In genomic region chr12:91588176-91588669, GRCm38 (mm10) we compare ENCODE assay signal across 8 mouse cellular contexts. TPM values are rescaled to one million over a fixed set of nuclear protein-coding genes. Genes with fewer than 3 reads are reported as not detected.
DNase-seq lines count a peak whose midpoint lies in the region; ATAC-seq and TF ChIP-seq lines count a peak whose summit lies in the region.

No protein-coding gene starts in this region.

- peak overlapping the region; percentile 60 for H3K4me2 ChIP-seq in forebrain, embryonic 11.5 days (ENCODE audit: low read depth, low read length, severe bottlenecking)
- peak overlapping the region; percentile 84 for H3K4me2 ChIP-seq in heart, postnatal 0 days (ENCODE audit: low read depth, low read length)
- peak overlapping the region; percentile 83 for H3K4me2 ChIP-seq in liver, embryonic 16.5 days (ENCODE audit: low read depth, low read length)
- H3K4me2 ChIP-seq in neural tube, embryonic 13.5 days, result peak overlapping the region; percentile 64

- no peaks in the 10 kb centered on the region for H3K27me3 ChIP-seq in forebrain, embryonic 11.5 days (ENCODE audit: control insufficient read depth, insufficient read depth, low read length)
- H3K27me3 ChIP-seq in heart, postnatal 0 days (ENCODE audit: control insufficient read depth, insufficient read depth, low read length), result no peaks in the 10 kb centered on the region
- H3K27me3 ChIP-seq in liver, embryonic 16.5 days (ENCODE audit: control insufficient read depth, insufficient read depth, low read depth, low read length), result no peaks in the 10 kb centered on the region
- H3K27me3 ChIP-seq in neural tube, embryonic 13.5 days, result no peaks in the 10 kb centered on the region
- H3K27me3 ChIP-seq in testis, adult 2 months (ENCODE audit: control insufficient read depth, insufficient read depth, low read length), result no peaks in the 10 kb centered on the region

- under 1% methylated on average over 32 of the region's 32 CpGs for WGBS in forebrain, embryonic 11.5 days
- under 1% methylated on average over 32 of the region's 32 CpGs for WGBS in heart, postnatal 0 days
- under 1% methylated on average over 32 of the region's 32 CpGs for WGBS in liver, embryonic 16.5 days (ENCODE audit: insufficient replicate concordance)
- under 1% methylated on average over 32 of the region's 32 CpGs for WGBS in neural tube, embryonic 13.5 days

- H3K27ac ChIP-seq in forebrain, embryonic 11.5 days (ENCODE audit: low read depth, low read length), result peak overlapping the region; percentile 98
- H3K27ac ChIP-seq in heart, postnatal 0 days (ENCODE audit: low read depth), result peak overlapping the region; percentile 100
- peak overlapping the region; percentile 99 for H3K27ac ChIP-seq in liver, embryonic 16.5 days (ENCODE audit: low read length)
- peak overlapping the region; percentile 100 for H3K27ac ChIP-seq in neural tube, embryonic 13.5 days (replicated peaks)
- H3K27ac ChIP-seq in testis, adult 2 months (ENCODE audit: control insufficient read depth, insufficient read depth, low read depth, low read length), result peak overlapping the region; percentile 93

- peak; percentile 71 for TF ChIP-seq POLR2A in testis, adult 2 months (IDR thresholded peaks at IDR 0.05; ENCODE audit: control insufficient read depth, low read depth, low read length)

- H3K9ac ChIP-seq in forebrain, embryonic 11.5 days (ENCODE audit: low read length), result peak overlapping the region; percentile 100
- H3K9ac ChIP-seq in heart, postnatal 0 days (replicated peaks; ENCODE audit: low read depth, low read length), result peak overlapping the region; percentile 100
- H3K9ac ChIP-seq in liver, embryonic 16.5 days (ENCODE audit: low read depth, low read length), result peak overlapping the region; percentile 98
- H3K9ac ChIP-seq in neural tube, embryonic 13.5 days, result peak overlapping the region; percentile 100

- peak; percentile 89 for ATAC-seq in forebrain, embryonic 11.5 days (replicated peaks; ENCODE audit: low FRiP score)
- peak; percentile 83 for ATAC-seq in heart, postnatal 0 days (ENCODE audit: insufficient read depth, low read depth)
- peak; percentile 64 for ATAC-seq in liver, embryonic 16.5 days (ENCODE audit: low read depth)
- peak; percentile 91 for ATAC-seq in neural tube, embryonic 13.5 days (ENCODE audit: low read depth)

- DNase-seq in CD8-positive naive resting alpha-beta T cell, adult 2 months (ENCODE audit: low read depth in 2 of 2, low spot score in 2 of 2), result peak; percentile 89 to 90
- DNase-seq in c-Kit-positive CD71-negative TER-119-negative erythroid progenitor cells, embryonic 14.5 days (ENCODE audit: low read depth), result peak; percentile 91
- DNase-seq in forebrain, embryonic 11.5 days (ENCODE audit: low spot score), result peak; percentile 94
- DNase-seq in heart, postnatal 0 days (ENCODE audit: low spot score), result peak; percentile 98
- DNase-seq in kidney, postnatal 4 days, result peak; percentile 91 to 94

- H3K4me3 ChIP-seq in forebrain, embryonic 11.5 days (ENCODE audit: low read depth, low read length), result peak overlapping the region; percentile 97
- H3K4me3 ChIP-seq in heart, postnatal 0 days (ENCODE audit: low read depth, low read length), result peak overlapping the region; percentile 87
- peak overlapping the region; percentile 92 for H3K4me3 ChIP-seq in liver, embryonic 16.5 days (ENCODE audit: low read depth, low read length)
- H3K4me3 ChIP-seq in neural tube, embryonic 13.5 days, result peak overlapping the region; percentile 89
- peak overlapping the region; percentile 95 for H3K4me3 ChIP-seq in testis, adult 2 months (ENCODE audit: control insufficient read depth, low read depth, low read length)

- TF ChIP-seq CTCF in heart, postnatal 0 days (IDR thresholded peaks at IDR 0.05; ENCODE audit: low read depth), result no peak
- TF ChIP-seq CTCF in testis, adult 2 months (IDR thresholded peaks at IDR 0.05; ENCODE audit: control insufficient read depth, insufficient read depth, insufficient replicate concordance, low read depth, low read length), result no peak

- peak; percentile 61; the same call in 1 of the 2 replicates for TF ChIP-seq EP300 in heart, postnatal 0 days (IDR thresholded peaks at IDR 0.05; ENCODE audit: low read depth)

- peaks cover 3% of the 10 kb centered on the region; the same call in 1 of the 2 replicates for H3K36me3 ChIP-seq in forebrain, embryonic 11.5 days (ENCODE audit: control insufficient read depth, insufficient read depth, low read length)
- peaks cover 20% of the 10 kb centered on the region for H3K36me3 ChIP-seq in heart, postnatal 0 days (replicated peaks; ENCODE audit: control insufficient read depth, insufficient read depth, low read length)
- H3K36me3 ChIP-seq in liver, embryonic 16.5 days (ENCODE audit: control insufficient read depth, insufficient read depth), result peaks cover 13% of the 10 kb centered on the region
- H3K36me3 ChIP-seq in neural tube, embryonic 13.5 days, result peaks cover 21% of the 10 kb centered on the region
- H3K36me3 ChIP-seq in testis, adult 2 months (ENCODE audit: control insufficient read depth, insufficient read depth, low read length), result no peaks in the 10 kb centered on the region; the same call in 1 of the 2 replicates

- H3K9me3 ChIP-seq in forebrain, embryonic 11.5 days (ENCODE audit: control insufficient read depth, low read length), result no peaks in the 10 kb centered on the region
- H3K9me3 ChIP-seq in heart, postnatal 0 days (replicated peaks; ENCODE audit: control insufficient read depth, low read length), result no peaks in the 10 kb centered on the region
- no peaks in the 10 kb centered on the region for H3K9me3 ChIP-seq in liver, embryonic 16.5 days (replicated peaks; ENCODE audit: control insufficient read depth, low read length)
- H3K9me3 ChIP-seq in neural tube, embryonic 13.5 days, result no peaks in the 10 kb centered on the region

- H3K4me1 ChIP-seq in forebrain, embryonic 11.5 days (replicated peaks; ENCODE audit: control insufficient read depth, insufficient read depth, low read length), result peaks cover 4% of the 10 kb centered on the region; the same call in 1 of the 2 replicates
- H3K4me1 ChIP-seq in heart, postnatal 0 days (ENCODE audit: control insufficient read depth, insufficient read depth), result peaks cover 17% of the 10 kb centered on the region
- peaks cover 19% of the 10 kb centered on the region for H3K4me1 ChIP-seq in liver, embryonic 16.5 days (ENCODE audit: control insufficient read depth, low read depth, low read length)
- peaks cover 42% of the 10 kb centered on the region for H3K4me1 ChIP-seq in neural tube, embryonic 13.5 days (replicated peaks)
- H3K4me1 ChIP-seq in testis, adult 2 months (ENCODE audit: control insufficient read depth, insufficient read depth, low read length), result no peaks in the 10 kb centered on the region; the same call in 1 of the 2 replicates

RNA-seq across cellular contexts. Expression of gene Gtf2a1, which starts 2.1 kb away (rescaled TPM):
- polyA plus RNA-seq in forebrain, embryonic 11.5 days (2014; fragmentation: Nextera tagmentation; extraction: Ambion mirVana), result 45.5 and 47.9 TPM in 2 replicates
- 11.2 and 20.0 TPM in 2 replicates for total RNA-seq in heart, postnatal 0 days (2014; rRNA removed; ENCODE audit: low replicate concordance)
- polyA plus RNA-seq in heart, postnatal 0 days (2015; fragmentation: Nextera tagmentation; extraction: Ambion mirVana), result 17.8 and 18.6 TPM in 2 replicates
- 17.3 and 19.2 TPM in 2 replicates for polyA plus RNA-seq in liver, embryonic 16.5 days (2015; fragmentation: Nextera tagmentation; extraction: Ambion mirVana)
- polyA plus RNA-seq in neural tube, embryonic 13.5 days (2015; fragmentation: Nextera tagmentation; extraction: Ambion mirVana), result 72.4 and 75.4 TPM in 2 replicates
- polyA plus RNA-seq in testis, adult 2 months (2012; rRNA removed), result 17.7 and 19.4 TPM in 2 replicates

Comparison
In these comparisons a context has a peak if more than half of its experiments do, and no peak if none do; other contexts are left out.
1. Peak in every context shown above with its lines: DNase-seq, ATAC-seq, H3K4me3 ChIP-seq and H3K27ac ChIP-seq.